Mouse (Mus musculus) forebrain, embryonic 15.5 days (tissue): ENCODE results near the gene Olfr809. TPM values are rescaled to one million over a fixed set of nuclear protein-coding genes. Genes with fewer than 3 reads are reported as not detected.

ENCODE experiments used
- ATAC-seq: fragments of 200-750 bp; cut with Nextera tagmentation; replicated peaks from 2 replicates; pipeline ENCODE4 v1.8.0; 2017; ENCODE audit warnings: mild to moderate bottlenecking, moderate TSS enrichment, moderate library complexity
- H3K27ac ChIP-seq: fragments of 300-500 bp; sonication (generic); replicated peaks from 2 replicates; pipeline ENCODE4 v1.5.1; 2015; ENCODE audit warnings: mild to moderate bottlenecking, inconsistent platforms
- H3K27me3 ChIP-seq: fragments of 300-500 bp; sonication (generic); 2 replicates; pipeline ENCODE4 v1.6.1; 2015; ENCODE audit warnings: inconsistent platforms
- H3K36me3 ChIP-seq: fragments of 300-500 bp; sonication (generic); 2 replicates; pipeline ENCODE4 v1.6.1; 2015; ENCODE audit warnings: mild to moderate bottlenecking, inconsistent platforms
- H3K4me1 ChIP-seq: fragments of 300-500 bp; sonication (generic); 2 replicates; pipeline ENCODE4 v1.6.1; 2015; ENCODE audit warnings: inconsistent platforms
- H3K4me2 ChIP-seq: fragments of 300-500 bp; sonication (generic); replicated peaks from 2 replicates; pipeline ENCODE4 v1.6.1; 2015; ENCODE audit warnings: mild to moderate bottlenecking, inconsistent platforms
- H3K4me3 ChIP-seq: fragments of 300-500 bp; sonication (generic); 2 replicates; pipeline ENCODE4 v1.5.1; 2015; ENCODE audit warnings: mild to moderate bottlenecking, inconsistent platforms
- H3K9ac ChIP-seq: fragments of 300-500 bp; sonication (generic); replicated peaks from 2 replicates; pipeline ENCODE4 v1.6.1; 2015; ENCODE audit warnings: mild to moderate bottlenecking, inconsistent platforms
- H3K9me3 ChIP-seq: fragments of 300-500 bp; sonication (generic); 2 replicates; pipeline ENCODE4 v1.6.1; 2016; ENCODE audit warnings: inconsistent platforms
- WGBS: fragments of 180-500 bp; shearing (Covaris S2); methylation state at CpG from one replicate; pipeline ENCODE4 v1.1.7; 2015; ENCODE audit warnings: mixed read lengths; 5-methylcytosine and 5-hydroxymethylcytosine counted together
- microRNA-seq: library from miRNA; unstranded; fragments of <30 nt; microRNA quantifications from one replicate; pipeline ENCODE4, GENCODE M21; 2016
- polyA plus RNA-seq: library from polyadenylated mRNA; unstranded; fragments of >200 nt; fragmentation: Nextera tagmentation; extraction: Ambion mirVana; gene quantifications from 2 replicates; pipeline ENCODE4 v1.2.1, GENCODE M21; 2015

Gene Olfr809
- not detected in 2 replicates for polyA plus RNA-seq

GRCm38 (mm10) chr10:129774338-129774737, at the start of gene Olfr809:
TSS of gene Olfr809 (plus strand) at chr10:129774638.
- no peak within 1 kb of the TSS for H3K9ac ChIP-seq
- H3K27ac ChIP-seq = no peak within 1 kb of the TSS
- H3K4me1 ChIP-seq = no peaks in the 10 kb centered on the region
- H3K4me2 ChIP-seq = no peak within 1 kb of the TSS
- no peaks in the 10 kb centered on the region for H3K9me3 ChIP-seq
- H3K36me3 ChIP-seq = no peaks in the 10 kb centered on the region
- no peaks in the 10 kb centered on the region for H3K27me3 ChIP-seq
- ATAC-seq = no peak
- H3K4me3 ChIP-seq = no peak within 1 kb of the TSS

- Histone ChIP-seq H3K4me3 (no peak within 1 kb of the TSS), H3K4me2 (no peak within 1 kb of the TSS), H3K27me3 (no peaks in the 10 kb centered on the region), H3K4me1 (no peaks in the 10 kb centered on the region), H3K36me3 (no peaks in the 10 kb centered on the region), H3K27ac (no peak within 1 kb of the TSS), H3K9ac (no peak within 1 kb of the TSS), H3K9me3 (no peaks in the 10 kb centered on the region)
- WGBS = 99% methylated on average over 2 of the region's 2 CpGs
- ATAC-seq = no peak
Measured at GRCm38 (mm10) chr10:129729275-129729674, 45.2 kb upstream of the Olfr809 start, which contains the start of gene Olfr805. TSS of gene Olfr805 (minus strand) at chr10:129729375.

- no peak for ATAC-seq
- Histone ChIP-seq H3K4me1 (no peaks in the 10 kb centered on the region), H3K27ac (no peak within 1 kb of the TSS), H3K36me3 (no peaks in the 10 kb centered on the region), H3K27me3 (no peaks in the 10 kb centered on the region), H3K4me2 (no peak within 1 kb of the TSS), H3K9me3 (no peaks in the 10 kb centered on the region), H3K9ac (no peak within 1 kb of the TSS), H3K4me3 (no peak within 1 kb of the TSS)
Measured at GRCm38 (mm10) chr10:129741821-129742220, 32.6 kb upstream of the Olfr809 start, which contains the start of gene Olfr806. TSS of gene Olfr806 (minus strand) at chr10:129741921.

- Histone ChIP-seq H3K4me2 (no peak within 1 kb of the TSS), H3K27ac (no peak within 1 kb of the TSS), H3K36me3 (no peaks in the 10 kb centered on the region), H3K4me1 (no peaks in the 10 kb centered on the region), H3K9me3 (no peaks in the 10 kb centered on the region), H3K9ac (no peak within 1 kb of the TSS), H3K27me3 (no peaks in the 10 kb centered on the region), H3K4me3 (no peak within 1 kb of the TSS)
- no peak for ATAC-seq
- WGBS = 89% methylated on average over 1 of the region's 1 CpGs
Measured at GRCm38 (mm10) chr10:129757693-129758092, 16.7 kb upstream of the Olfr809 start, which contains the start of gene Olfr807. TSS of gene Olfr807 (minus strand) at chr10:129757793.

- Histone ChIP-seq H3K36me3 (no peaks in the 10 kb centered on the region), H3K4me2 (no peak within 1 kb of the TSS), H3K9me3 (no peaks in the 10 kb centered on the region), H3K4me3 (no peak within 1 kb of the TSS), H3K9ac (no peak within 1 kb of the TSS), H3K27ac (no peak within 1 kb of the TSS), H3K27me3 (no peaks in the 10 kb centered on the region), H3K4me1 (no peaks in the 10 kb centered on the region)
- no peak for ATAC-seq
- 94% methylated on average over 1 of the region's 1 CpGs for WGBS
Measured at GRCm38 (mm10) chr10:129765182-129765581, 9.3 kb upstream of the Olfr809 start, which contains the start of gene Olfr808. TSS of gene Olfr808 (plus strand) at chr10:129765482.

- H3K27ac ChIP-seq = no peak overlapping the region
- H3K27me3 ChIP-seq = no peaks in the 10 kb centered on the region
- no peaks in the 10 kb centered on the region for H3K4me1 ChIP-seq
- ATAC-seq = no peak
- no peaks in the 10 kb centered on the region for H3K36me3 ChIP-seq
- no peaks in the 10 kb centered on the region for H3K9me3 ChIP-seq
- H3K9ac ChIP-seq = no peak overlapping the region
- no peak overlapping the region for H3K4me2 ChIP-seq
- H3K4me3 ChIP-seq = no peak overlapping the region
Measured at GRCm38 (mm10) chr10:129778123-129778522, 3.7 kb downstream of the Olfr809 start.

DNA sequence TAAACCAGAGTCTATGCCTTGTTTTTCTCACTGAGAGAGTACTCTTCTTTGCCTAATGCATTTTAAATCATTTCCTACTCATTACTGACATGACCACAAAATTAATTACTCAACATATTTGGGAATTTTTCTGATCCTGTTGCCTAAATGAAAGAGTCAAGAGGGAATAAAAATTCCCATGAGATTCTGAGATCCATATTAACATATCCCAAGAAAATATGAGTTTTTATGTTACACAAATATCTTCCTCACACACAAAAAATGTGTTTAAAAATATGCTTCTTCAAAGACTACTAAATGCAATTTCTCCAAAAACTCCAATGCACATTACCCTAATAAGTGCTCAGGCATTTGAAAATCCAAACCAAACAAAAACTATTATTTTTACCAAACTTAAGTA, 20.4 kb downstream of the Olfr809 start, which contains the start of gene Olfr810:
Gene Olfr810, minus strand, starts transcription at position 101 of the 400 bp plus-strand sequence.
- H3K27me3 ChIP-seq = no peaks in the 10 kb centered on the region
- H3K27ac ChIP-seq = no peak within 1 kb of the TSS
- ATAC-seq = no peak
- H3K9ac ChIP-seq = no peak within 1 kb of the TSS
- H3K4me1 ChIP-seq = no peaks in the 10 kb centered on the region
- H3K9me3 ChIP-seq = no peaks in the 10 kb centered on the region
- H3K4me2 ChIP-seq = no peak within 1 kb of the TSS
- no peaks in the 10 kb centered on the region for H3K36me3 ChIP-seq
- no peak within 1 kb of the TSS for H3K4me3 ChIP-seq

DNA sequence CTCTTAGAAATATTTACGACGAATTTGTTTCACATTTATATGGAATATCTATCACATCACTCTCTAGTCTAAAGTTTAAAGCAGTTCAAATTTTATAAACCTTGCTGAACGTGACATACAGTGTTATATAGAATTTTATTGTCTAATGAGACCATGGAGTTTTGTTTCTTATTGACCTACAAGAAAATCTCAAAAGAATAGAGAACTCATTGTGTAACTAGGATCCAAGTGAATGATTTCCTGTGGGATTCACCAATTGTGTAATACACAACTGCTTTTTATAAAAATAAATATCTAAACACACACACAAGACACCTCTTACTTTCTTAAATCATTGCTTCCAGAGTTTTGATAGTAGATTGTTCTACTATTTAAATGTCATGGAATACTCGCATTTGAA, 29.9 kb downstream of the Olfr809 start, which contains the start of gene Olfr811:
Gene Olfr811, minus strand, starts transcription at position 101 of the 400 bp plus-strand sequence.
- ATAC-seq = no peak
- H3K27me3 ChIP-seq = no peaks in the 10 kb centered on the region
- H3K4me3 ChIP-seq = no peak within 1 kb of the TSS
- no peak within 1 kb of the TSS for H3K27ac ChIP-seq
- WGBS = 88% methylated on average over 4 of the region's 4 CpGs
- no peaks in the 10 kb centered on the region for H3K9me3 ChIP-seq
- H3K4me1 ChIP-seq = no peaks in the 10 kb centered on the region
- H3K36me3 ChIP-seq = no peaks in the 10 kb centered on the region
- H3K4me2 ChIP-seq = no peak within 1 kb of the TSS
- H3K9ac ChIP-seq = no peak within 1 kb of the TSS

Small RNA genes lying within 50 kb of the gene (microRNA-seq; reads per million reads assigned to microRNA genes)
- not detected for gene Gm24485

Other genes with a start within 250 kb of the Olfr809 start
- gene Olfr792, start 235.5 kb upstream of the Olfr809 start, polyA plus RNA-seq = not detected in 2 replicates
- gene Olfr794, start 207.0 kb upstream of the Olfr809 start, polyA plus RNA-seq = not detected in 2 replicates
- gene Olfr796, start 162.1 kb upstream of the Olfr809 start, polyA plus RNA-seq = not detected in 2 replicates
- gene Olfr798, start 146.7 kb upstream of the Olfr809 start, polyA plus RNA-seq = not detected in 2 replicates
- not detected in 2 replicates for gene Olfr799, start 137.2 kb upstream of the Olfr809 start, polyA plus RNA-seq
- gene Olfr800, start 116.9 kb upstream of the Olfr809 start, polyA plus RNA-seq = not detected in 2 replicates
- gene Olfr801, start 100.8 kb upstream of the Olfr809 start, polyA plus RNA-seq = not detected in 2 replicates
- gene Olfr802, start 86.5 kb upstream of the Olfr809 start, polyA plus RNA-seq = 0.06 TPM in 1 of 2 replicates, not detected in the other
- not detected in 2 replicates for gene Olfr803, start 80.4 kb upstream of the Olfr809 start, polyA plus RNA-seq
- gene Olfr804, start 71.4 kb upstream of the Olfr809 start, polyA plus RNA-seq = not detected in 2 replicates
- not detected in 2 replicates for gene Olfr805, start 45.3 kb upstream of the Olfr809 start, polyA plus RNA-seq
- not detected in 2 replicates for gene Olfr806, start 32.7 kb upstream of the Olfr809 start, polyA plus RNA-seq
- gene Olfr807, start 16.8 kb upstream of the Olfr809 start, polyA plus RNA-seq = not detected in 2 replicates
- not detected in 2 replicates for gene Olfr808, start 9.2 kb upstream of the Olfr809 start, polyA plus RNA-seq
- not detected in 2 replicates for gene Olfr810, start 20.3 kb downstream of the Olfr809 start, polyA plus RNA-seq
- gene Olfr811, start 29.8 kb downstream of the Olfr809 start, polyA plus RNA-seq = not detected in 2 replicates
- gene Olfr812, start 71.5 kb downstream of the Olfr809 start, polyA plus RNA-seq = not detected in 2 replicates
- gene Olfr813, start 80.7 kb downstream of the Olfr809 start, polyA plus RNA-seq = not detected in 2 replicates
- not detected in 2 replicates for gene Olfr814, start 105.2 kb downstream of the Olfr809 start, polyA plus RNA-seq
- not detected in 2 replicates for gene Olfr815, start 131.2 kb downstream of the Olfr809 start, polyA plus RNA-seq
- gene Olfr816, start 141.0 kb downstream of the Olfr809 start, polyA plus RNA-seq = not detected in 2 replicates
- gene Olfr818, start 174.5 kb downstream of the Olfr809 start, polyA plus RNA-seq = not detected in 2 replicates
- not detected in 2 replicates for gene Olfr819, start 192.6 kb downstream of the Olfr809 start, polyA plus RNA-seq
- gene Olfr247, start 201.5 kb downstream of the Olfr809 start, polyA plus RNA-seq = not detected in 2 replicates
- gene Gm10310, start 210.4 kb downstream of the Olfr809 start, polyA plus RNA-seq = not detected in 2 replicates
- gene Olfr820, start 238.0 kb downstream of the Olfr809 start, polyA plus RNA-seq = not detected in 2 replicates